Mouse (Mus musculus) stomach, postnatal 0 days (tissue): ENCODE data around the gene Nudt12.

Experiments
- CTCF ChIP-seq: IDR thresholded peaks from 2 replicates; pipeline ENCODE4 v1.5.1; 2016; ENCODE audit warnings: antibody characterized with exemption, low read depth, mild to moderate bottlenecking, moderate library complexity
- EP300 ChIP-seq: optimal IDR thresholded peaks from 2 replicates; pipeline ENCODE3; 2016; ENCODE audit warnings: antibody characterized with exemption

- no peak for TF ChIP-seq CTCF
- TF ChIP-seq EP300, result no peak
Measured at GRCm38 (mm10) chr17:58957055-58957454, 56.1 kb downstream of the Nudt12 start.
